Mouse (Mus musculus): ENCODE results near the gene Lmntd2. TPM values are rescaled to one million over a fixed set of nuclear protein-coding genes. Genes with fewer than 3 reads are reported as not detected.

The Lmntd2 gene
- polyA plus RNA-seq, 1 experiment from 2014 or later, result 1.4 TPM

- ATAC-seq (replicated peaks), result no peak; the same call in 1 of the 2 replicates
- H3K4me3 ChIP-seq, result peak overlapping the region; percentile 85
These were observed 19.5 kb downstream of the Lmntd2 start for GRCm38 (mm10) chr7:141194409-141194808.

GRCm38 (mm10) chr7:141193948-141194347 lies 19.9 kb downstream of the Lmntd2 start, which contains the start of the genes Hras and Lrrc56:
Gene Hras, minus strand, starts transcription at chr7:141194005.
Gene Lrrc56, plus strand, starts transcription at chr7:141194157.
- Histone ChIP-seq H3K4me1 (peaks cover 34% of the 10 kb centered on the region), H3K4me2 (peak within 1 kb of the TSS; percentile 95), H3K36me3 (replicated peaks) (peaks cover 18% of the 10 kb centered on the region; the same call in 1 of the 2 replicates), H3K9me3 (no peaks in the 10 kb centered on the region), H3K27ac (peak within 1 kb of the TSS; percentile 81), H3K27me3 (replicated peaks) (no peaks in the 10 kb centered on the region), H3K4me3 (peak within 1 kb of the TSS; percentile 85), H3K9ac (peak within 1 kb of the TSS; percentile 95)
- under 1% methylated on average over 35 of the region's 39 CpGs for WGBS
- ATAC-seq (replicated peaks), result peak; percentile 94

More at GRCm38 (mm10) chr7:141194409-141194808, 19.5 kb downstream of the Lmntd2 start:
- peak overlapping the region; percentile 95 for H3K4me2 ChIP-seq
- H3K9ac ChIP-seq, result peak overlapping the region; percentile 49
- H3K27me3 ChIP-seq (replicated peaks), result no peaks in the 10 kb centered on the region
- under 1% methylated on average over 23 of the region's 23 CpGs for WGBS
- peaks cover 34% of the 10 kb centered on the region for H3K4me1 ChIP-seq
- no peaks in the 10 kb centered on the region for H3K9me3 ChIP-seq
- H3K27ac ChIP-seq, result peak overlapping the region; percentile 81
- H3K36me3 ChIP-seq (replicated peaks), result peaks cover 17% of the 10 kb centered on the region; the same call in 1 of the 2 replicates

- no peak; the same call in none of the 2 replicates for ATAC-seq (replicated peaks)
- Histone ChIP-seq H3K9ac (peak overlapping the region; percentile 95), H3K4me2 (peak overlapping the region; percentile 87), H3K36me3 (replicated peaks) (peaks cover 18% of the 10 kb centered on the region; the same call in 1 of the 2 replicates), H3K9me3 (no peaks in the 10 kb centered on the region), H3K4me1 (peaks cover 34% of the 10 kb centered on the region), H3K27me3 (replicated peaks) (no peaks in the 10 kb centered on the region), H3K27ac (peak overlapping the region; percentile 81), H3K4me3 (peak overlapping the region; percentile 85)
- WGBS, result 1% methylated on average over 20 of the region's 43 CpGs
These were observed 20.5 kb downstream of the Lmntd2 start for GRCm38 (mm10) chr7:141193348-141193856.

- peak overlapping the region; percentile 95 for H3K9ac ChIP-seq
- H3K27me3 ChIP-seq (replicated peaks), result no peaks in the 10 kb centered on the region
- ATAC-seq (replicated peaks), result no peak
- WGBS, result 28% methylated on average over 12 of the region's 12 CpGs
- H3K36me3 ChIP-seq (replicated peaks), result peaks cover 18% of the 10 kb centered on the region; the same call in 1 of the 2 replicates
- H3K4me3 ChIP-seq, result peak overlapping the region; percentile 85
- peak overlapping the region; percentile 87 for H3K4me2 ChIP-seq
- peaks cover 34% of the 10 kb centered on the region for H3K4me1 ChIP-seq
- H3K9me3 ChIP-seq, result no peaks in the 10 kb centered on the region
- H3K27ac ChIP-seq, result peak overlapping the region; percentile 81
These were observed 21.0 kb downstream of the Lmntd2 start for GRCm38 (mm10) chr7:141192776-141193347.

- H3K4me1 ChIP-seq, result peaks cover 34% of the 10 kb centered on the region
- no peaks in the 10 kb centered on the region for H3K27me3 ChIP-seq (replicated peaks)
- H3K4me2 ChIP-seq, result peak overlapping the region; percentile 87
- no peaks in the 10 kb centered on the region for H3K9me3 ChIP-seq
- peaks cover 18% of the 10 kb centered on the region; the same call in 1 of the 2 replicates for H3K36me3 ChIP-seq (replicated peaks)
- H3K27ac ChIP-seq, result no peak overlapping the region
- no peak overlapping the region for H3K9ac ChIP-seq
- no peak for ATAC-seq (replicated peaks)
- H3K4me3 ChIP-seq, result peak overlapping the region; percentile 85; the same call in 1 of the 2 replicates
- WGBS, result 86% methylated on average over 24 of the region's 24 CpGs
These were observed 21.8 kb downstream of the Lmntd2 start for GRCm38 (mm10) chr7:141191796-141192685.

GRCm38 (mm10) chr7:141191036-141191435 lies 22.8 kb downstream of the Lmntd2 start:
- H3K9me3 ChIP-seq, result no peaks in the 10 kb centered on the region
- peaks cover 34% of the 10 kb centered on the region for H3K4me1 ChIP-seq
- peaks cover 18% of the 10 kb centered on the region; the same call in 1 of the 2 replicates for H3K36me3 ChIP-seq (replicated peaks)
- H3K4me2 ChIP-seq, result no peak overlapping the region
- H3K4me3 ChIP-seq, result no peak overlapping the region
- ATAC-seq (replicated peaks), result no peak
- 96% methylated on average over 14 of the region's 14 CpGs for WGBS
- no peak overlapping the region for H3K27ac ChIP-seq
- no peaks in the 10 kb centered on the region for H3K27me3 ChIP-seq (replicated peaks)
- no peak overlapping the region for H3K9ac ChIP-seq

- WGBS, result 92% methylated on average over 3 of the region's 3 CpGs
- ATAC-seq (replicated peaks), result no peak
- H3K9ac ChIP-seq, result no peak overlapping the region
- no peaks in the 10 kb centered on the region for H3K9me3 ChIP-seq
- H3K4me1 ChIP-seq, result peaks cover 27% of the 10 kb centered on the region
- H3K27ac ChIP-seq, result no peak overlapping the region
- H3K4me2 ChIP-seq, result no peak overlapping the region
- peaks cover 18% of the 10 kb centered on the region; the same call in 1 of the 2 replicates for H3K36me3 ChIP-seq (replicated peaks)
- no peaks in the 10 kb centered on the region for H3K27me3 ChIP-seq (replicated peaks)
- H3K4me3 ChIP-seq, result no peak overlapping the region
These were observed 23.7 kb downstream of the Lmntd2 start for GRCm38 (mm10) chr7:141190220-141190619.

GRCm38 (mm10) chr7:141188733-141189132 lies 25.1 kb downstream of the Lmntd2 start:
- Histone ChIP-seq H3K4me3 (no peak overlapping the region), H3K4me1 (peaks cover 19% of the 10 kb centered on the region), H3K36me3 (replicated peaks) (peaks cover 18% of the 10 kb centered on the region; the same call in 1 of the 2 replicates), H3K9me3 (no peaks in the 10 kb centered on the region), H3K9ac (no peak overlapping the region), H3K4me2 (no peak overlapping the region), H3K27ac (no peak overlapping the region), H3K27me3 (replicated peaks) (no peaks in the 10 kb centered on the region)
- WGBS, result 92% methylated on average over 3 of the region's 3 CpGs
- ATAC-seq (replicated peaks), result no peak

- Histone ChIP-seq H3K27me3 (replicated peaks) (no peaks in the 10 kb centered on the region), H3K4me1 (peaks cover 19% of the 10 kb centered on the region), H3K9me3 (no peaks in the 10 kb centered on the region), H3K9ac (no peak overlapping the region), H3K4me3 (no peak overlapping the region), H3K4me2 (no peak overlapping the region), H3K27ac (no peak overlapping the region), H3K36me3 (replicated peaks) (peaks cover 18% of the 10 kb centered on the region; the same call in 1 of the 2 replicates)
- 86% methylated on average over 3 of the region's 3 CpGs for WGBS
- no peak for ATAC-seq (replicated peaks)
These were observed 25.7 kb downstream of the Lmntd2 start for GRCm38 (mm10) chr7:141188194-141188593.

- Histone ChIP-seq H3K27ac (no peak overlapping the region), H3K9me3 (no peaks in the 10 kb centered on the region), H3K36me3 (replicated peaks) (no peaks in the 10 kb centered on the region), H3K4me2 (0 out of 2 replicates have a peak overlapping the region, but pooled peaks have one; percentile 24), H3K4me1 (peaks cover 15% of the 10 kb centered on the region), H3K27me3 (replicated peaks) (no peaks in the 10 kb centered on the region), H3K4me3 (no peak overlapping the region), H3K9ac (0 out of 2 replicates have a peak overlapping the region, but pooled peaks have one; percentile 29)
- ATAC-seq (replicated peaks), result no peak
- 3% methylated on average over 8 of the region's 8 CpGs for WGBS
These were observed 37.7 kb downstream of the Lmntd2 start for GRCm38 (mm10) chr7:141176173-141176572.

- H3K4me3 ChIP-seq, result no peak overlapping the region
- H3K9ac ChIP-seq, result no peak overlapping the region
- no peak overlapping the region for H3K4me2 ChIP-seq
- no peak for ATAC-seq (replicated peaks)
- H3K27ac ChIP-seq, result no peak overlapping the region
- no peaks in the 10 kb centered on the region for H3K9me3 ChIP-seq
- peaks cover 15% of the 10 kb centered on the region for H3K4me1 ChIP-seq
- H3K36me3 ChIP-seq (replicated peaks), result no peaks in the 10 kb centered on the region
- no peaks in the 10 kb centered on the region for H3K27me3 ChIP-seq (replicated peaks)
- WGBS, result 89% methylated on average over 4 of the region's 4 CpGs
These were observed 38.8 kb downstream of the Lmntd2 start for GRCm38 (mm10) chr7:141175068-141175467.

Measured in midbrain, embryonic 15.5 days (tissue).